Mouse (Mus musculus) testis, adult 2 months (tissue): ENCODE data around the gene Smpd4. TPM values are rescaled to one million over a fixed set of nuclear protein-coding genes. Genes with fewer than 3 reads are reported as not detected.
A peak's percentile ranks its signal among the peaks of the same experiment; 100 is the strongest.

Source experiments
- H3K27ac ChIP-seq: fragments of 200-500 bp; 2 replicates; pipeline ENCODE4 v1.5.1; 2012; ENCODE audit warnings: low read depth, low read length; ENCODE audit not compliant: control insufficient read depth, insufficient read depth
- H3K27me3 ChIP-seq: fragments of 200-500 bp; 2 replicates; pipeline ENCODE4 v1.6.1; 2012; ENCODE audit warnings: mild to moderate bottlenecking, low read length, moderate library complexity; ENCODE audit not compliant: control insufficient read depth, insufficient read depth
- H3K36me3 ChIP-seq: fragments of 200-500 bp; 2 replicates; pipeline ENCODE4 v1.6.1; 2012; ENCODE audit warnings: mild to moderate bottlenecking, low read length; ENCODE audit not compliant: control insufficient read depth, insufficient read depth
- H3K4me1 ChIP-seq: fragments of 200-500 bp; 2 replicates; pipeline ENCODE4 v1.6.1; 2012; ENCODE audit warnings: low read length; ENCODE audit not compliant: control insufficient read depth, insufficient read depth
- H3K4me3 ChIP-seq: fragments of 200-500 bp; 2 replicates; pipeline ENCODE4 v1.5.1; 2012; ENCODE audit warnings: low read depth, mild to moderate bottlenecking, low read length, moderate library complexity, mixed read lengths; ENCODE audit not compliant: control insufficient read depth
- CTCF ChIP-seq: fragments of 200-500 bp; IDR thresholded peaks from 2 replicates; pipeline ENCODE4 v1.5.1; 2012; ENCODE audit warnings: low read depth, mild to moderate bottlenecking, inconsistent platforms, low read length, moderate library complexity; ENCODE audit not compliant: control insufficient read depth, insufficient read depth, insufficient replicate concordance
- POLR2A ChIP-seq: fragments of 200-500 bp; IDR thresholded peaks from 2 replicates; pipeline ENCODE4 v1.6.1; 2012; ENCODE audit warnings: low read depth, mild to moderate bottlenecking, inconsistent platforms, low read length, moderate library complexity; ENCODE audit not compliant: control insufficient read depth
- polyA plus RNA-seq: library from polyadenylated mRNA; depleted of rRNA; stranded (reverse); fragments of >200 nt; gene quantifications from 2 replicates; pipeline ENCODE4 v1.2.3, GENCODE M21; 2012; rRNA removed

Gene Smpd4
- polyA plus RNA-seq, result 280 and 291 TPM in 2 replicates

- no peaks in the 10 kb centered on the region; the same call in 1 of the 2 replicates for H3K36me3 ChIP-seq
- H3K4me3 ChIP-seq, result peak within 1 kb of the TSS; percentile 98
- no peaks in the 10 kb centered on the region for H3K27me3 ChIP-seq
- H3K4me1 ChIP-seq, result peaks cover 11% of the 10 kb centered on the region
- H3K27ac ChIP-seq, result peak within 1 kb of the TSS; percentile 61
- TF ChIP-seq CTCF (no peak), POLR2A (peak; percentile 54; the same call in 1 of the 2 replicates)
These were observed at the start of gene Smpd4 for GRCm38 (mm10) chr16:17619198-17620105. Gene Smpd4, plus strand, starts transcription at chr16:17619354.

- Histone ChIP-seq H3K27me3 (no peaks in the 10 kb centered on the region), H3K4me3 (peak overlapping the region; percentile 90), H3K27ac (peak overlapping the region; percentile 78), H3K36me3 (no peaks in the 10 kb centered on the region), H3K4me1 (peaks cover 10% of the 10 kb centered on the region)
- TF ChIP-seq CTCF (no peak), POLR2A (peak; percentile 44; the same call in 1 of the 2 replicates)
These were observed 43.0 kb upstream of the Smpd4 start for GRCm38 (mm10) chr16:17575870-17576824.

GRCm38 (mm10) chr16:17576825-17577215 is 42.3 kb upstream of the Smpd4 start:
- Histone ChIP-seq H3K4me3 (peak overlapping the region; percentile 90), H3K27me3 (no peaks in the 10 kb centered on the region), H3K27ac (peak overlapping the region; percentile 10; the same call in 1 of the 2 replicates), H3K36me3 (no peaks in the 10 kb centered on the region), H3K4me1 (peaks cover 10% of the 10 kb centered on the region)
- no peak for TF ChIP-seq CTCF
- no peak for TF ChIP-seq POLR2A

- H3K27me3 ChIP-seq, result no peaks in the 10 kb centered on the region
- TF ChIP-seq POLR2A (no peak), CTCF (peak; percentile 84; the same call in 1 of the 2 replicates)
- H3K4me3 ChIP-seq, result peak within 1 kb of the TSS; percentile 12
These were observed 36.1 kb upstream of the Smpd4 start, which contains the start of gene Slc7a4 for GRCm38 (mm10) chr16:17583064-17583463. Gene Slc7a4, minus strand, starts transcription at chr16:17583214.

GRCm38 (mm10) chr16:17584555-17584954 is 34.6 kb upstream of the Smpd4 start:
- Histone ChIP-seq H3K27ac (peak overlapping the region; percentile 74), H3K36me3 (no peaks in the 10 kb centered on the region), H3K4me3 (no peak overlapping the region), H3K27me3 (no peaks in the 10 kb centered on the region), H3K4me1 (peaks cover 2% of the 10 kb centered on the region)
- TF ChIP-seq CTCF (no peak), POLR2A (no peak)

More at GRCm38 (mm10) chr16:17583064-17583463, 36.1 kb upstream of the Smpd4 start, which contains the start of gene Slc7a4:
- Histone ChIP-seq H3K36me3 (no peaks in the 10 kb centered on the region), H3K27ac (peak within 1 kb of the TSS; percentile 77), H3K4me1 (peaks cover 2% of the 10 kb centered on the region)

- TF ChIP-seq CTCF, result no peak
- no peak for TF ChIP-seq POLR2A
- H3K4me1 ChIP-seq, result no peaks in the 10 kb centered on the region
- H3K36me3 ChIP-seq, result no peaks in the 10 kb centered on the region
- H3K4me3 ChIP-seq, result no peak overlapping the region
- no peak overlapping the region for H3K27ac ChIP-seq
- no peaks in the 10 kb centered on the region for H3K27me3 ChIP-seq
These were observed 28.4 kb upstream of the Smpd4 start for GRCm38 (mm10) chr16:17590731-17591130.

- no peak overlapping the region for H3K27ac ChIP-seq
- no peak overlapping the region for H3K4me3 ChIP-seq
- no peaks in the 10 kb centered on the region for H3K36me3 ChIP-seq
- no peaks in the 10 kb centered on the region for H3K27me3 ChIP-seq
- H3K4me1 ChIP-seq, result no peaks in the 10 kb centered on the region
- TF ChIP-seq CTCF (peak; percentile 10; the same call in 1 of the 2 replicates), POLR2A (no peak)
These were observed 18.1 kb upstream of the Smpd4 start for GRCm38 (mm10) chr16:17600944-17601562.
